Mouse (Mus musculus) MEL (cell line): ENCODE results near the gene Sh3rf1. TPM values are rescaled to one million over a fixed set of nuclear protein-coding genes. Genes with fewer than 3 reads are reported as not detected.

Source experiments
- DNase-seq: peaks from one replicate; pipeline ENCODE4 v3.0.0; 2011; ENCODE audit warnings: low read depth, low spot score
- H3K27ac ChIP-seq: 2 replicates; pipeline ENCODE4 v1.5.1; 2012; ENCODE audit warnings: low read depth, mild to moderate bottlenecking, control low read depth, low read length, moderate library complexity; ENCODE audit not compliant: control insufficient read depth
- H3K27me3 ChIP-seq, 2 experiments: fragments of 150-350 bp in 1 of 2; sonication (generic) in 1 of 2; 2 replicates each; pipeline ENCODE4 v1.6.1; 2012; ENCODE audit warnings: low read length in 2 of 2, mild to moderate bottlenecking in 2 of 2, improper control_type of control experiment in 1 of 2, moderate library complexity in 1 of 2; ENCODE audit not compliant: insufficient read depth in 2 of 2, control insufficient read depth in 1 of 2
- H3K36me3 ChIP-seq, 2 experiments: 2 replicates each; pipeline ENCODE4 v1.6.1; 2012 to 2014; ENCODE audit warnings: low read length in 2 of 2, improper control_type of control experiment in 1 of 2, inconsistent platforms in 1 of 2, mild to moderate bottlenecking in 1 of 2; ENCODE audit not compliant: insufficient read depth in 2 of 2, control insufficient read depth in 1 of 2
- H3K4me1 ChIP-seq, 2 experiments: fragments of 150-350 bp in 1 of 2; sonication (generic) in 1 of 2; 2 replicates each; pipeline ENCODE4 v1.6.1; 2012; ENCODE audit warnings: low read length in 2 of 2, improper control_type of control experiment in 1 of 2, mild to moderate bottlenecking in 1 of 2; ENCODE audit not compliant: insufficient read depth in 2 of 2, control insufficient read depth in 1 of 2
- H3K4me3 ChIP-seq, 2 experiments: fragments of 150-350 bp in 1 of 2; sonication (generic) in 1 of 2; 2 replicates each; pipeline ENCODE4 v1.5.1; 2012; ENCODE audit warnings: low read depth in 2 of 2, low read length in 2 of 2, mild to moderate bottlenecking in 2 of 2, moderate library complexity in 2 of 2, control low read depth in 1 of 2, improper control_type of control experiment in 1 of 2; ENCODE audit not compliant: control insufficient read depth in 1 of 2, insufficient read depth in 1 of 2
- H3K79me2 ChIP-seq: 2 replicates; pipeline ENCODE4 v1.6.1; 2012; ENCODE audit warnings: mild to moderate bottlenecking, low read length, moderate library complexity; ENCODE audit not compliant: control insufficient read depth, poor library complexity, insufficient read depth
- H3K9ac ChIP-seq: 2 replicates; pipeline ENCODE4 v1.6.1; 2012; ENCODE audit warnings: low read depth, mild to moderate bottlenecking, control low read depth, low read length, moderate library complexity; ENCODE audit not compliant: control insufficient read depth, poor library complexity, severe bottlenecking
- H3K9me3 ChIP-seq: fragments of 150-350 bp; sonication (generic); replicated peaks from 2 replicates; pipeline ENCODE4 v1.6.1; 2012; ENCODE audit warnings: mild to moderate bottlenecking, low read length, improper control_type of control experiment, moderate library complexity; ENCODE audit not compliant: insufficient read depth
- BHLHE40 ChIP-seq: IDR thresholded peaks from 2 replicates; pipeline ENCODE4 v1.6.1; 2012; ENCODE audit warnings: low read depth, mild to moderate bottlenecking, inconsistent platforms, low read length, improper control_type of control experiment, borderline replicate concordance
- CHD1 ChIP-seq: IDR thresholded peaks from 2 replicates; pipeline ENCODE4 v1.6.1; 2012; ENCODE audit warnings: low read depth, mild to moderate bottlenecking, inconsistent platforms, low read length, improper control_type of control experiment
- CHD2 ChIP-seq: IDR thresholded peaks from 2 replicates; pipeline ENCODE4 v1.6.1; 2011; ENCODE audit warnings: low read length, improper control_type of control experiment
- CTCF ChIP-seq, 3 experiments: IDR thresholded peaks in 2 of 3; conservative IDR thresholded peaks in 1 of 3; 2 replicates each; pipeline ENCODE4 v1.5.1; 2011 to 2012; ENCODE audit warnings: low read length in 3 of 3, low read depth in 2 of 3, mild to moderate bottlenecking in 2 of 3, improper control_type of control experiment in 1 of 3, inconsistent platforms in 1 of 3, mixed read lengths in 1 of 3, moderate library complexity in 1 of 3; ENCODE audit not compliant: control insufficient read depth in 1 of 3, insufficient read depth in 1 of 3, poor library complexity in 1 of 3, severe bottlenecking in 1 of 3
- ETS1 ChIP-seq: IDR thresholded peaks from 2 replicates; pipeline ENCODE4 v1.6.1; 2012; ENCODE audit warnings: low read depth, mild to moderate bottlenecking, inconsistent platforms, low read length, improper control_type of control experiment, moderate library complexity
- GABPA ChIP-seq: IDR thresholded peaks from 2 replicates; pipeline ENCODE4 v1.6.1; 2012; ENCODE audit warnings: low read depth, mild to moderate bottlenecking, inconsistent platforms, low read length, improper control_type of control experiment, moderate library complexity
- GATA1 ChIP-seq: IDR thresholded peaks from 2 replicates; pipeline ENCODE4 v1.6.1; 2011; ENCODE audit warnings: low read depth, low read length, improper control_type of control experiment
- HCFC1 ChIP-seq: IDR thresholded peaks from 2 replicates; pipeline ENCODE4 v1.6.1; 2012; ENCODE audit warnings: low read depth, mild to moderate bottlenecking, inconsistent platforms, low read length, improper control_type of control experiment, moderate library complexity
- KAT2A ChIP-seq: conservative IDR thresholded peaks from 2 replicates; pipeline ENCODE4 v1.6.1; 2012; ENCODE audit warnings: low read depth, low read length, improper control_type of control experiment, inconsistent platforms
- MAFK ChIP-seq: IDR thresholded peaks from 2 replicates; pipeline ENCODE4 v1.6.1; 2011; ENCODE audit warnings: low read depth, mild to moderate bottlenecking, low read length, improper control_type of control experiment, borderline replicate concordance
- MAX ChIP-seq: IDR thresholded peaks from 2 replicates; pipeline ENCODE4 v1.6.1; 2011; ENCODE audit warnings: low read length, improper control_type of control experiment
- MYC ChIP-seq: IDR thresholded peaks from 2 replicates; pipeline ENCODE4 v1.6.1; 2011; ENCODE audit warnings: low read depth, mild to moderate bottlenecking, low read length, improper control_type of control experiment, moderate library complexity
- NELFE ChIP-seq: IDR thresholded peaks from 2 replicates; pipeline ENCODE4 v1.6.1; 2011; ENCODE audit warnings: low read depth, low read length, improper control_type of control experiment
- POLR2A ChIP-seq, 2 experiments: IDR thresholded peaks; 2 replicates each; pipeline ENCODE4 v1.6.1; 2011 to 2012; ENCODE audit warnings: low read length in 2 of 2, mild to moderate bottlenecking in 2 of 2, control low read depth in 1 of 2, improper control_type of control experiment in 1 of 2, low read depth in 1 of 2, moderate library complexity in 1 of 2; ENCODE audit not compliant: control insufficient read depth in 1 of 2, insufficient read depth in 1 of 2, poor library complexity in 1 of 2
- RAD21 ChIP-seq: IDR thresholded peaks from 2 replicates; pipeline ENCODE4 v1.6.1; 2011; ENCODE audit warnings: mild to moderate bottlenecking, low read depth, low read length, improper control_type of control experiment
- RCOR1 ChIP-seq: IDR thresholded peaks from 2 replicates; pipeline ENCODE4 v1.6.1; 2012; ENCODE audit warnings: low read depth, mild to moderate bottlenecking, inconsistent platforms, low read length, improper control_type of control experiment
- SIN3A ChIP-seq: IDR thresholded peaks from 2 replicates; pipeline ENCODE4 v1.6.1; 2012; ENCODE audit warnings: low read length, improper control_type of control experiment, inconsistent platforms
- SMC3 ChIP-seq: IDR thresholded peaks from 2 replicates; pipeline ENCODE4 v1.6.1; 2011; ENCODE audit warnings: low read depth, low read length, improper control_type of control experiment
- ZKSCAN1 ChIP-seq: IDR thresholded peaks from 2 replicates; pipeline ENCODE4 v1.6.1; 2012; ENCODE audit warnings: low read depth, mild to moderate bottlenecking, inconsistent platforms, low read length, improper control_type of control experiment, moderate library complexity
- ZMIZ1 ChIP-seq: IDR thresholded peaks from 2 replicates; pipeline ENCODE4 v1.6.1; 2012; ENCODE audit warnings: low read depth, mild to moderate bottlenecking, inconsistent platforms, low read length, improper control_type of control experiment, moderate library complexity
- ZNF384 ChIP-seq: IDR thresholded peaks from 2 replicates; pipeline ENCODE4 v1.6.1; 2012; ENCODE audit warnings: low read depth, mild to moderate bottlenecking, inconsistent platforms, low read length, improper control_type of control experiment
- polyA plus RNA-seq, 2 experiments: library from polyadenylated mRNA; stranded (reverse) in 1 of 2; unstranded in 1 of 2; fragments of >175 nt in 1 of 2; fragments of >200 nt in 1 of 2; gene quantifications; 2 replicates each; pipeline versions ENCODE4 v1.2.1 to v1.2.4; 2012; ENCODE audit warnings: low replicate concordance in 2 of 2, low read depth in 1 of 2; ENCODE audit not compliant: insufficient read length in 2 of 2, insufficient read depth in 1 of 2, missing spikeins in 1 of 2
- total RNA-seq: library from RNA; depleted of rRNA; stranded (reverse); fragments of 300-350 nt; gene quantifications from 2 replicates; pipeline ENCODE4 v1.2.3, GENCODE M21; 2012

Gene Sh3rf1
- total and polyA plus RNA-seq, 3 experiments = 1.5 to 5.9 TPM; not detected in 1

DNA sequence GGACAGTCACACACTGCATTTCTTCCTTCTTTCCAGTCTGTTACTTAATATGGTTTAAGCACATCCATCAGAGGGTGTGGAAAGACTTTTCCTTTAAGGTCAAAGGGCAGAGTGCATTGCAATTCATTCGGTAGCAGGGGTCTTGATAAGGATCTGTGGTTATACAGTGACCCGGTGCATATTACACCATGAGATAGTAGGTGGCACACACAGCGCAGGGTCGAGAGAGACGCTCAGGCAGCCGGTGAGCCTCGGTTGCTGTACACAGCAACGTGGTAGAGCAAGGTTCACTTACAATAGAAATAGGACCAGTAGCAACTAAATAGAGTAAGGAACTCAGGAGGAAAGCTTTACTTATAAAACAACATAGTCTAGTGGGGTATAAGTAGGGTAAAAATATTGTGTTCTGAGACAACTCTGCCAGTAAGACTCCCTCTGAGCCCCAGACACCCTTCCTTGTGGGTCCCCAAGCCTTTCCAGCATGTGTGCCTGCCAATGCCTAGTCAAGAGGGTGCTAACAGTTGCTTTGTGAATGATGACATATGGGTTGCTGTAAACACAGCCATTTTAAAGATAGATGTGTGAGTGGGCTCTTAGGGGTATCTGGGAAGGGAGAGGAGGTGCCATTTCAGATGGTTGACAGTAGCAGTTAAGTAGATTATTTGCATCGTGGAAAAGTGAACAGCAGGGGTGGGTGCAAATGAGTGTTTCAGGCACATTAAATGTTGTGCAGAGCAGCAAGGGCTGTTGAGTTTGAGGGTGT is 13.0 kb downstream of the Sh3rf1 start:
- no peaks in the 10 kb centered on the region for H3K9me3 ChIP-seq
- no peaks in the 10 kb centered on the region for H3K27me3 ChIP-seq
- no peaks in the 10 kb centered on the region for H3K4me1 ChIP-seq
- H3K79me2 ChIP-seq = no peaks in the 10 kb centered on the region
- no peaks in the 10 kb centered on the region for H3K36me3 ChIP-seq
- H3K27ac ChIP-seq = no peak overlapping the region
- H3K9ac ChIP-seq = no peak overlapping the region
- H3K4me3 ChIP-seq = no peak overlapping the region
- no peak for DNase-seq
- TF ChIP-seq KAT2A (no peak), SMC3 (no peak), MAX (no peak), MAFK (no peak), NELFE (no peak), SIN3A (no peak), GATA1 (no peak), ZNF384 (no peak), GABPA (no peak), RAD21 (no peak), CHD2 (no peak), MYC (no peak), CHD1 (no peak), HCFC1 (no peak), CTCF (IDR thresholded peaks at IDR 0.05 in 2 of 3, conservative IDR thresholded peaks at IDR 0.05 in 1 of 3; ENCODE audit: control insufficient read depth in 1 of 3, insufficient read depth in 1 of 3, low read depth in 2 of 3, low read length in 3 of 3, poor library complexity in 1 of 3, severe bottlenecking in 1 of 3) (no peak), BHLHE40 (no peak), POLR2A (IDR thresholded peaks at IDR 0.05; ENCODE audit: control insufficient read depth in 1 of 2, insufficient read depth in 1 of 2, low read depth in 1 of 2, low read length in 2 of 2, poor library complexity in 1 of 2) (no peak), RCOR1 (no peak), ZMIZ1 (no peak)
- TF ChIP-seq, all 39 proteins: peak for 0

GRCm38 (mm10) chr8:61239576-61239975 is 15.9 kb downstream of the Sh3rf1 start:
- no peaks in the 10 kb centered on the region for H3K79me2 ChIP-seq
- no peak overlapping the region for H3K9ac ChIP-seq
- DNase-seq = no peak
- H3K9me3 ChIP-seq = no peaks in the 10 kb centered on the region
- H3K4me1 ChIP-seq = no peaks in the 10 kb centered on the region
- H3K27ac ChIP-seq = no peak overlapping the region
- no peak for TF ChIP-seq ZNF384
- no peak for TF ChIP-seq ETS1
- no peak for TF ChIP-seq HCFC1
- no peak for TF ChIP-seq ZKSCAN1
- H3K36me3 ChIP-seq = no peaks in the 10 kb centered on the region
- H3K27me3 ChIP-seq = no peaks in the 10 kb centered on the region
- no peak overlapping the region for H3K4me3 ChIP-seq
